Mouse (Mus musculus): ENCODE results near the gene Rsrc2. TPM values are rescaled to one million over a fixed set of nuclear protein-coding genes. Genes with fewer than 3 reads are reported as not detected.

Rsrc2 gene
- total and polyA plus RNA-seq, 2 experiments from 2014 or later = 19.9 to 72.7 TPM

DNA sequence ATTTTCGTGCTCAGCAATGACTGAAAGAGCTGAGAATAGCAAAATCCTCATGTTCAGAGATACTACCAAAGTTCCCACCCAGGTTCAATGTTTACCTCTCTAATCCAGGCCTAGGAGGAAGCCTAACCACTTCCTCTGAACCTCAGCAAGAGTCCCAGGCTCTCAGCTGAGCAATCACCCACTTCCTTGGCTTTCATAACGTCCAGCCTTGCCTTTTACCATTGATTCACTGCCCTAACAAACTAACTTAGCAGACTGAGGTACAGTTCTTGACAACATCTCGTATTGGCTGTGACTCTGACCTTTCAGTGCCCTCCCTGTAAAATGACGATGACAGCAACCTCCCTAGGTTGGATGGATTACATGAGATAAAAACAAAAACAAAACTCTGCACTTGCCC is 66.8 kb downstream of the Rsrc2 start:
- DNase-seq (ENCODE audit: low spot score) (no peak), ATAC-seq (ENCODE audit: insufficient read depth, low read depth) (no peak)
- no peaks in the 10 kb centered on the region for H3K36me3 ChIP-seq (replicated peaks; ENCODE audit: control insufficient read depth, insufficient read depth, low read length)
- H3K9me3 ChIP-seq (replicated peaks; ENCODE audit: control insufficient read depth, low read length) = no peaks in the 10 kb centered on the region
- H3K4me3 ChIP-seq (ENCODE audit: low read depth, low read length) = peak overlapping the region; percentile 94; the same call in 1 of the 2 replicates
- peak overlapping the region; percentile 84 for H3K4me2 ChIP-seq (ENCODE audit: low read depth, low read length)
- TF ChIP-seq CTCF (IDR thresholded peaks at IDR 0.05; ENCODE audit: low read depth) (no peak), EP300 (IDR thresholded peaks at IDR 0.05; ENCODE audit: low read depth) (no peak)
- peak overlapping the region; percentile 96 for H3K9ac ChIP-seq (replicated peaks; ENCODE audit: low read depth, low read length)
- no peaks in the 10 kb centered on the region for H3K27me3 ChIP-seq (ENCODE audit: control insufficient read depth, insufficient read depth, low read length)
- H3K27ac ChIP-seq (ENCODE audit: low read depth) = peak overlapping the region; percentile 27
- WGBS = 29% methylated on average over 4 of the region's 4 CpGs
- H3K4me1 ChIP-seq (ENCODE audit: control insufficient read depth, insufficient read depth) = peaks cover 22% of the 10 kb centered on the region

DNA sequence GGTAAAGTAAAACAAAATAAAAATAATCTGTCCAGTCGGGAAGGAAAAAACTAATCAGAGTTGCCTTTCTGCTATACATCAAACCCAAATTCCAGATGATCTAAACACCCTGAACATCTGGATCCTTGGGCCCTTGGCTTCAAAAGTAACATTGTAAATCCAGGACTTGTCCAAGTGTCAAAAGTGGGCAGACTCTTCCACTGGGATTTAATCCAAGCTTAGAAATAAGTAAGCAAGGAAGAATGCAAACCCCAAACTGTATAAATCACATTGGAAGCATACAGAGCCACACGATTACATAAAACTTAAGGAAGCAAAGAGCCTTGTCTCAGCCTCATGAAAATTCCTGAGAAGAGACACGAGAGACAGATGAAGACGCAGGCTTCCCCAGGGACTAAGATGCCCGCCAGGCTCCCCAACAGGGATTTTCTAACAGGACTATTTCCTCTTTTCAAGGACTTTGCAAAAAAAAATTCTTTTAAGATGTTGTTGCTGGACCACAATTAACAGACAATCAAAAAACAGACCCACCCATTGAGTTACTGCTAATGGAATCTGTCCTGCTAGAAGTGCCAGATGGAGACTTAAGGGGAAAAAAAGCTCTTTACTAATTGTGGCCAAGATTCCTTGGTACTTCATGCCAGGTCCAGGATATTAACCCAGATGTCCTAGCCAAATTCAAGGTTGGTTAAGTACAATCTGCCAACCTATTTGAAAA is 69.5 kb downstream of the Rsrc2 start:
- no peak overlapping the region for H3K9ac ChIP-seq (replicated peaks; ENCODE audit: low read depth, low read length)
- ATAC-seq (ENCODE audit: insufficient read depth, low read depth) = no peak

DNA sequence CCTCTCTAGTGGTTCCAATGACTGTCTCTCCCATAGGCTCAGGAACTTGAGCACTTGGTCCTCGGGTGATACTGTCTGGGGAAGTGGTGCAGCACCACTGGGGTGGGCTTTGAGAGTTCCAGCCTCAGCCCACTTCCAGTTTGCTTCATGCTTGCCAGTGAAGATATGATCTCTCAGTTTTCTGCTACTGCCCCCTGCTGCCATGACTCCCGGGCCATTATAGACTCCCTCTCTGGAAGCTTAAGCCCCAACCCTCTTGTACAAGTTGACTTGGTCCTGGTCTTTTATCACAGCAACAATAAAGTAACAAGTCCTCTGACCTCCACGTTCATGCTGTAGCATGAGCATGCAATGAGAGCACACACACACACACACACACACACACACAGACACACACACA is 70.1 kb downstream of the Rsrc2 start:
- DNase-seq (ENCODE audit: low spot score) = no peak
- peak overlapping the region; percentile 26; the same call in 1 of the 2 replicates for H3K27ac ChIP-seq (ENCODE audit: low read depth)

More for the DNA sequence above, 69.5 kb downstream of the Rsrc2 start:
- Histone ChIP-seq H3K4me2 (ENCODE audit: low read depth, low read length) (no peak overlapping the region; the same call in 1 of the 2 replicates), H3K27me3 (ENCODE audit: control insufficient read depth, insufficient read depth, low read length) (no peaks in the 10 kb centered on the region), H3K27ac (ENCODE audit: low read depth) (peak overlapping the region; percentile 26; the same call in 1 of the 2 replicates), H3K4me3 (ENCODE audit: low read depth, low read length) (no peak overlapping the region), H3K36me3 (replicated peaks; ENCODE audit: control insufficient read depth, insufficient read depth, low read length) (no peaks in the 10 kb centered on the region), H3K4me1 (ENCODE audit: control insufficient read depth, insufficient read depth) (peaks cover 29% of the 10 kb centered on the region), H3K9me3 (replicated peaks; ENCODE audit: control insufficient read depth, low read length) (no peaks in the 10 kb centered on the region)
- WGBS = 45% methylated on average over 5 of the region's 5 CpGs
- TF ChIP-seq EP300 (IDR thresholded peaks at IDR 0.05; ENCODE audit: low read depth) = no peak
- no peak for TF ChIP-seq CTCF (IDR thresholded peaks at IDR 0.05; ENCODE audit: low read depth)
- no peak for DNase-seq (ENCODE audit: low spot score)

More for the DNA sequence above, 70.1 kb downstream of the Rsrc2 start:
- Histone ChIP-seq H3K4me2 (ENCODE audit: low read depth, low read length) (no peak overlapping the region), H3K4me1 (ENCODE audit: control insufficient read depth, insufficient read depth) (peaks cover 31% of the 10 kb centered on the region), H3K4me3 (ENCODE audit: low read depth, low read length) (no peak overlapping the region), H3K36me3 (replicated peaks; ENCODE audit: control insufficient read depth, insufficient read depth, low read length) (no peaks in the 10 kb centered on the region), H3K9ac (replicated peaks; ENCODE audit: low read depth, low read length) (no peak overlapping the region), H3K27me3 (ENCODE audit: control insufficient read depth, insufficient read depth, low read length) (no peaks in the 10 kb centered on the region), H3K9me3 (replicated peaks; ENCODE audit: control insufficient read depth, low read length) (no peaks in the 10 kb centered on the region)
- no peak for TF ChIP-seq EP300 (IDR thresholded peaks at IDR 0.05; ENCODE audit: low read depth)
- TF ChIP-seq CTCF (IDR thresholded peaks at IDR 0.05; ENCODE audit: low read depth) = no peak
- no peak for ATAC-seq (ENCODE audit: insufficient read depth, low read depth)
- WGBS = 55% methylated on average over 3 of the region's 3 CpGs

Other genes with a start within 250 kb of the Rsrc2 start
- gene B3gnt4, start 239.0 kb downstream of the Rsrc2 start, total RNA-seq (2014; rRNA removed; ENCODE audit: low replicate concordance) = not detected in 2 replicates
- not detected in 2 replicates for gene B3gnt4, start 239.0 kb downstream of the Rsrc2 start, polyA plus RNA-seq (2015; fragmentation: Nextera tagmentation; extraction: Ambion mirVana)
- gene Diablo, start 225.2 kb downstream of the Rsrc2 start, total RNA-seq (2014; rRNA removed; ENCODE audit: low replicate concordance) = 79.1 and 99.4 TPM in 2 replicates
- gene Diablo, start 225.2 kb downstream of the Rsrc2 start, polyA plus RNA-seq (2015; fragmentation: Nextera tagmentation; extraction: Ambion mirVana) = 105 and 107 TPM in 2 replicates
- 1.1 TPM in 1 of 2 replicates, not detected in the other for gene Gm49027, start 223.9 kb downstream of the Rsrc2 start, total RNA-seq (2014; rRNA removed; ENCODE audit: low replicate concordance)
- 0.15 TPM in 1 of 2 replicates, not detected in the other for gene Gm49027, start 223.9 kb downstream of the Rsrc2 start, polyA plus RNA-seq (2015; fragmentation: Nextera tagmentation; extraction: Ambion mirVana)
- 15.9 and 42.7 TPM in 2 replicates for gene Vps33a, start 176.4 kb downstream of the Rsrc2 start, total RNA-seq (2014; rRNA removed; ENCODE audit: low replicate concordance)
- 16.7 and 17.5 TPM in 2 replicates for gene Vps33a, start 176.4 kb downstream of the Rsrc2 start, polyA plus RNA-seq (2015; fragmentation: Nextera tagmentation; extraction: Ambion mirVana)
- gene Clip1, start 64.8 kb downstream of the Rsrc2 start, total RNA-seq (2014; rRNA removed; ENCODE audit: low replicate concordance) = 65.2 and 70.0 TPM in 2 replicates
- 41.4 and 44.1 TPM in 2 replicates for gene Clip1, start 64.8 kb downstream of the Rsrc2 start, polyA plus RNA-seq (2015; fragmentation: Nextera tagmentation; extraction: Ambion mirVana)
- gene Zcchc8, start 28.3 kb downstream of the Rsrc2 start, total RNA-seq (2014; rRNA removed; ENCODE audit: low replicate concordance) = 11.8 and 30.8 TPM in 2 replicates
- gene Zcchc8, start 28.3 kb downstream of the Rsrc2 start, polyA plus RNA-seq (2015; fragmentation: Nextera tagmentation; extraction: Ambion mirVana) = 31.3 and 31.8 TPM in 2 replicates
- 15.6 and 17.5 TPM in 2 replicates for gene Kntc1, start 302 bp upstream of the Rsrc2 start, total RNA-seq (2014; rRNA removed; ENCODE audit: low replicate concordance)
- gene Kntc1, start 302 bp upstream of the Rsrc2 start, polyA plus RNA-seq (2015; fragmentation: Nextera tagmentation; extraction: Ambion mirVana) = 3.8 and 3.9 TPM in 2 replicates
- gene Hcar2, start 116.1 kb upstream of the Rsrc2 start, total RNA-seq (2014; rRNA removed; ENCODE audit: low replicate concordance) = not detected in 2 replicates
- 0.14 TPM in 1 of 2 replicates, not detected in the other for gene Hcar2, start 116.1 kb upstream of the Rsrc2 start, polyA plus RNA-seq (2015; fragmentation: Nextera tagmentation; extraction: Ambion mirVana)
- 5.3 TPM in 1 of 2 replicates, not detected in the other for gene Hcar1, start 130.6 kb upstream of the Rsrc2 start, total RNA-seq (2014; rRNA removed; ENCODE audit: low replicate concordance)
- gene Hcar1, start 130.6 kb upstream of the Rsrc2 start, polyA plus RNA-seq (2015; fragmentation: Nextera tagmentation; extraction: Ambion mirVana) = 0.18 and 0.19 TPM in 2 replicates
- gene Denr, start 157.8 kb upstream of the Rsrc2 start, total RNA-seq (2014; rRNA removed; ENCODE audit: low replicate concordance) = 5.4 and 5.9 TPM in 2 replicates
- 110 and 112 TPM in 2 replicates for gene Denr, start 157.8 kb upstream of the Rsrc2 start, polyA plus RNA-seq (2015; fragmentation: Nextera tagmentation; extraction: Ambion mirVana)
- not detected in 2 replicates for gene Gm43518, start 178.0 kb upstream of the Rsrc2 start, total RNA-seq (2014; rRNA removed; ENCODE audit: low replicate concordance)
- gene Gm43518, start 178.0 kb upstream of the Rsrc2 start, polyA plus RNA-seq (2015; fragmentation: Nextera tagmentation; extraction: Ambion mirVana) = 1.6 and 1.8 TPM in 2 replicates
- 2.0 and 11.5 TPM in 2 replicates for gene Ccdc62, start 181.3 kb upstream of the Rsrc2 start, total RNA-seq (2014; rRNA removed; ENCODE audit: low replicate concordance)
- 5.8 and 7.0 TPM in 2 replicates for gene Ccdc62, start 181.3 kb upstream of the Rsrc2 start, polyA plus RNA-seq (2015; fragmentation: Nextera tagmentation; extraction: Ambion mirVana)
- 16.3 and 29.2 TPM in 2 replicates for gene Hip1r, start 224.2 kb upstream of the Rsrc2 start, total RNA-seq (2014; rRNA removed; ENCODE audit: low replicate concordance)
- gene Hip1r, start 224.2 kb upstream of the Rsrc2 start, polyA plus RNA-seq (2015; fragmentation: Nextera tagmentation; extraction: Ambion mirVana) = 9.3 and 11.9 TPM in 2 replicates

Measured in heart, postnatal 0 days (tissue).